Mouse (Mus musculus) small intestine, adult 2 months (tissue): ENCODE data around the gene Dph7.

Experiments
- CTCF ChIP-seq: fragments of 200-500 bp; IDR thresholded peaks from 2 replicates; pipeline ENCODE4 v1.5.1; 2012; ENCODE audit warnings: low read depth, mild to moderate bottlenecking, control low read depth, inconsistent platforms, low read length, moderate library complexity, mixed read lengths; ENCODE audit not compliant: insufficient replicate concordance, insufficient read length; ENCODE audit errors: extremely low read depth
- POLR2A ChIP-seq: fragments of 200-500 bp; IDR thresholded peaks from 2 replicates; pipeline ENCODE4 v1.6.1; 2012; ENCODE audit warnings: low read depth, mild to moderate bottlenecking, control low read depth, inconsistent platforms, low read length, moderate library complexity

- TF ChIP-seq CTCF, result no peak
- TF ChIP-seq POLR2A, result no peak
Measured at GRCm38 (mm10) chr2:24975704-24976297, 13.6 kb downstream of the Dph7 start, which contains the start of gene Pnpla7.
